Mouse (Mus musculus): Measurements from ENCODE around the gene Dip2a.

Gene Dip2a

GRCm38 (mm10) chr10:76247960-76248646 lies 97.0 kb downstream of the Dip2a start:
- no peak for DNase-seq (ENCODE audit: low read depth, low spot score)

GRCm38 (mm10) chr10:76246601-76247000 lies 98.5 kb downstream of the Dip2a start:
- no peak for DNase-seq (ENCODE audit: low read depth, low spot score)

- DNase-seq (ENCODE audit: low read depth, low spot score), result no peak
Observed at GRCm38 (mm10) chr10:76245106-76245505, 100.0 kb downstream of the Dip2a start.

- no peak for DNase-seq (ENCODE audit: low read depth, low spot score)
Observed at GRCm38 (mm10) chr10:76239401-76239800, 105.7 kb downstream of the Dip2a start.

GRCm38 (mm10) chr10:76237341-76238225 lies 107.5 kb downstream of the Dip2a start, which contains the start of gene Prmt2:
Gene Prmt2, minus strand, starts transcription at chr10:76237865.
- DNase-seq (ENCODE audit: low read depth, low spot score), result peak; percentile 88

- DNase-seq (ENCODE audit: low read depth, low spot score), result no peak
Observed at GRCm38 (mm10) chr10:76229627-76230026, 115.5 kb downstream of the Dip2a start.

GRCm38 (mm10) chr10:76225944-76226343 lies 119.1 kb downstream of the Dip2a start:
- no peak for DNase-seq (ENCODE audit: low read depth, low spot score)

- DNase-seq (ENCODE audit: low read depth, low spot score), result no peak
Observed at GRCm38 (mm10) chr10:76218240-76218639, 126.9 kb downstream of the Dip2a start.

- no peak for DNase-seq (ENCODE audit: low read depth, low spot score)
Observed at GRCm38 (mm10) chr10:76217056-76217455, 128.0 kb downstream of the Dip2a start.

GRCm38 (mm10) chr10:76214161-76214560 lies 130.9 kb downstream of the Dip2a start:
- DNase-seq (ENCODE audit: low read depth, low spot score), result no peak

GRCm38 (mm10) chr10:76212121-76212520 lies 133.0 kb downstream of the Dip2a start:
- no peak for DNase-seq (ENCODE audit: low read depth, low spot score)

- no peak for DNase-seq (ENCODE audit: low read depth, low spot score)
Observed at GRCm38 (mm10) chr10:76210806-76211205, 134.3 kb downstream of the Dip2a start.

All from telencephalon, adult 2 months (tissue).